Mouse (Mus musculus): Measurements from ENCODE around the gene Chad. TPM values are rescaled to one million over a fixed set of nuclear protein-coding genes. Genes with fewer than 3 reads are reported as not detected.

The Chad gene
- total and polyA plus RNA-seq, 3 experiments, result 0.17 to 0.41 TPM; not detected in 1

- TF ChIP-seq ETS1 (conservative IDR thresholded peaks at IDR 0.05; ENCODE audit: low read depth, low read length), result peak; percentile 48; the same call in 1 of the 2 replicates
Observed at GRCm38 (mm10) chr11:94601321-94602281, 36.8 kb downstream of the Chad start, which contains the start of gene Acsf2 (continued).

DNA sequence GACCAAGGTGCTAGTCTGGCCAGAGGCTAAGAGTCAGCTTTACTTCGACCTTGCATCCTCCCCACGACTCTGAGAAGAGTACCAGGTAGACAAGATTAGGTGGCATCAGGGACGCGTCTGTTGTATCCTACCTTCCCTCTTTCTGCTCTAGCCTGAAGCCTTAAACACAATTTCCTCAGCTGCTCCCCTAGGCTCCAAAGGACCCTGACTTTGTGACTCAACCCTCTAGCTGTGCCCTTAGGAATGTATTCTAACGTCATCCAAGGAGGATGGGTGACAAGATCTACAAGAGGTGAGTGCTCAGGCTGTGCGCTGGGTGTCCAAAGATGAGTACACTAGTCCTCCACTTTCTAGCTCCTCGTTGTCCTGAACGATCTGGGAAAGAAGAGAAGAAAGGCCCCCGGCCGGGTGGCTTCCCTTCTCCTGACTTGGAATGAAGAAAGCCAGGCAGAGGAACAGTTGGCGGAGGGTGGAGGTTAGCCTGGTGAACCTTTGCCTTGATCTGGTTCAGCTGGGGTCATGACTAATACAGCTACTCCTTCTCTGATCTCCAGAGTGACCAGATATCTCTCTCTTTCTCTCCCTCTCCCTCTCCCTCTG lies 37.6 kb downstream of the Chad start:
- Histone ChIP-seq H3K36me3 (replicated peaks in 1 of 2; ENCODE audit: control insufficient read depth in 1 of 2, insufficient read depth in 1 of 2, low read length in 1 of 2) (peaks cover 0 to 13% of the 10 kb centered on the region in 2 experiments), H3K4me3 (replicated peaks in 1 of 3; ENCODE audit: low read depth in 2 of 3, low read length in 2 of 3, poor library complexity in 1 of 3) (peak overlapping the region; percentile 28 to 60 (median 60)), H3K9me3 (replicated peaks; ENCODE audit: low read length) (no peaks in the 10 kb centered on the region), H3K9ac (ENCODE audit: insufficient read depth, low read depth) (peak overlapping the region; percentile 59), H3K27ac (ENCODE audit: insufficient read depth, low read depth) (no peak overlapping the region), H3K4me2 (ENCODE audit: insufficient read depth, low read depth, poor library complexity, severe bottlenecking) (peak overlapping the region; percentile 90), H3K27me3 (replicated peaks) (no peaks in the 10 kb centered on the region), H3K4me1 (ENCODE audit: control insufficient read depth in 1 of 2, insufficient read depth in 2 of 2) (peaks cover 9 to 34% of the 10 kb centered on the region in 2 experiments), H3K79me2 (replicated peaks; ENCODE audit: control insufficient read depth, extremely low read depth, insufficient read depth, poor library complexity, severe bottlenecking) (no peaks in the 10 kb centered on the region)
- DNase-seq (ENCODE audit: extremely low read depth), result no peak
- dilution Hi-C loops (cut with MboI; ENCODE audit: extremely low pct_ligation_motif_present, extremely low pct_unique_long_range_greater_than_20kb, low sequenced_read_pairs) (no loop called here), in situ Hi-C loops (cut with MboI; ENCODE audit: low pct_ligation_motif_present, low pct_unique_long_range_greater_than_20kb, low sequenced_read_pairs) (no loop called here)
- TF ChIP-seq HCFC1 (IDR thresholded peaks at IDR 0.05; ENCODE audit: low read depth, low read length), result no peak
- no peak for TF ChIP-seq MXI1 (IDR thresholded peaks at IDR 0.05; ENCODE audit: low read depth, low read length)
- no peak for TF ChIP-seq MAFK (IDR thresholded peaks at IDR 0.05; ENCODE audit: insufficient replicate concordance, low read length)
- no peak for TF ChIP-seq SMC3 (IDR thresholded peaks at IDR 0.05; ENCODE audit: low read depth, low read length)
- no peak for TF ChIP-seq TBP (conservative IDR thresholded peaks at IDR 0.05; ENCODE audit: low read depth, low read length)
- no peak for TF ChIP-seq IRF4 (IDR thresholded peaks at IDR 0.05; ENCODE audit: low read depth, low read length)
- TF ChIP-seq JUN (IDR thresholded peaks at IDR 0.05; ENCODE audit: insufficient read depth, low read depth, low read length), result no peak
- no peak for TF ChIP-seq BHLHE40 (IDR thresholded peaks at IDR 0.05; ENCODE audit: low read depth, low read length)
- TF ChIP-seq MYC (IDR thresholded peaks at IDR 0.05; ENCODE audit: low read depth, low read length), result no peak
- TF ChIP-seq ELF1 (IDR thresholded peaks at IDR 0.05; ENCODE audit: low read depth, low read length), result no peak
- TF ChIP-seq UBTF (IDR thresholded peaks at IDR 0.05; ENCODE audit: low read depth, low read length), result no peak
- TF ChIP-seq ZC3H11A (IDR thresholded peaks at IDR 0.05; ENCODE audit: low read depth, low read length), result no peak
- TF ChIP-seq CHD2 (IDR thresholded peaks at IDR 0.05; ENCODE audit: low read length), result no peak
- TF ChIP-seq JUND (conservative IDR thresholded peaks at IDR 0.05; ENCODE audit: low read depth, low read length), result no peak
- TF ChIP-seq POLR2AphosphoS2 (IDR thresholded peaks at IDR 0.05; ENCODE audit: low read depth, low read length), result no peak
- TF ChIP-seq NRF1 (IDR thresholded peaks at IDR 0.05; ENCODE audit: low read depth, low read length), result no peak
